Mouse (Mus musculus): Measurements from ENCODE around the gene Clec16a.

Clec16a gene

GRCm38 (mm10) chr16:10762569-10763180, 217.5 kb downstream of the Clec16a start:
- no peak for DNase-seq (ENCODE audit: low read depth, low spot score)

GRCm38 (mm10) chr16:10763540-10764264, 218.6 kb downstream of the Clec16a start:
- DNase-seq (ENCODE audit: low read depth, low spot score): no peak

- DNase-seq (ENCODE audit: low read depth, low spot score): no peak
Observed at GRCm38 (mm10) chr16:10764323-10764722, 219.2 kb downstream of the Clec16a start.

GRCm38 (mm10) chr16:10767158-10767557, 222.0 kb downstream of the Clec16a start:
- peak; percentile 92 for DNase-seq (ENCODE audit: low read depth, low spot score)

GRCm38 (mm10) chr16:10768821-10769220, 223.7 kb downstream of the Clec16a start:
- DNase-seq (ENCODE audit: low read depth, low spot score): peak; percentile 49

GRCm38 (mm10) chr16:10769661-10770060, 224.5 kb downstream of the Clec16a start:
- peak; percentile 84 for DNase-seq (ENCODE audit: low read depth, low spot score)

- DNase-seq (ENCODE audit: low read depth, low spot score): peak; percentile 61
Observed at GRCm38 (mm10) chr16:10770531-10771325, 225.6 kb downstream of the Clec16a start.

GRCm38 (mm10) chr16:10771769-10772510, 226.8 kb downstream of the Clec16a start:
- peak; percentile 94 for DNase-seq (ENCODE audit: low read depth, low spot score)

GRCm38 (mm10) chr16:10773543-10773942, 228.4 kb downstream of the Clec16a start:
- peak; percentile 25 for DNase-seq (ENCODE audit: low read depth, low spot score)

GRCm38 (mm10) chr16:10774726-10775125, 229.6 kb downstream of the Clec16a start:
- peak; percentile 54 for DNase-seq (ENCODE audit: low read depth, low spot score)

GRCm38 (mm10) chr16:10776322-10776721, 231.2 kb downstream of the Clec16a start:
- no peak for DNase-seq (ENCODE audit: low read depth, low spot score)

- peak; percentile 19 for DNase-seq (ENCODE audit: low read depth, low spot score)
Observed at GRCm38 (mm10) chr16:10777579-10778160, 232.5 kb downstream of the Clec16a start.

GRCm38 (mm10) chr16:10780631-10781120, 235.5 kb downstream of the Clec16a start:
- DNase-seq (ENCODE audit: low read depth, low spot score): peak; percentile 38

GRCm38 (mm10) chr16:10781862-10782371, 236.8 kb downstream of the Clec16a start:
- DNase-seq (ENCODE audit: low read depth, low spot score): peak; percentile 68

- peak; percentile 52 for DNase-seq (ENCODE audit: low read depth, low spot score)
Observed at GRCm38 (mm10) chr16:10782377-10783151, 237.4 kb downstream of the Clec16a start.

GRCm38 (mm10) chr16:10783152-10783434, 238.0 kb downstream of the Clec16a start:
- peak; percentile 56 for DNase-seq (ENCODE audit: low read depth, low spot score)

GRCm38 (mm10) chr16:10783451-10783850, 238.3 kb downstream of the Clec16a start:
- DNase-seq (ENCODE audit: low read depth, low spot score): peak; percentile 30

- peak; percentile 72 for DNase-seq (ENCODE audit: low read depth, low spot score)
Observed at GRCm38 (mm10) chr16:10783883-10784792, 239.0 kb downstream of the Clec16a start.

GRCm38 (mm10) chr16:10784793-10785370, 239.7 kb downstream of the Clec16a start:
- DNase-seq (ENCODE audit: low read depth, low spot score): peak; percentile 98
